Mouse (Mus musculus): ENCODE results near the gene Gpr39.

The Gpr39 gene

GRCm38 (mm10) chr1:125701101-125701590, 24.4 kb downstream of the Gpr39 start:
- DNase-seq, result no peak

GRCm38 (mm10) chr1:125701773-125702172, 25.0 kb downstream of the Gpr39 start:
- DNase-seq, result no peak

- DNase-seq, result no peak
These were observed 25.5 kb downstream of the Gpr39 start for GRCm38 (mm10) chr1:125702326-125702725.

DNA sequence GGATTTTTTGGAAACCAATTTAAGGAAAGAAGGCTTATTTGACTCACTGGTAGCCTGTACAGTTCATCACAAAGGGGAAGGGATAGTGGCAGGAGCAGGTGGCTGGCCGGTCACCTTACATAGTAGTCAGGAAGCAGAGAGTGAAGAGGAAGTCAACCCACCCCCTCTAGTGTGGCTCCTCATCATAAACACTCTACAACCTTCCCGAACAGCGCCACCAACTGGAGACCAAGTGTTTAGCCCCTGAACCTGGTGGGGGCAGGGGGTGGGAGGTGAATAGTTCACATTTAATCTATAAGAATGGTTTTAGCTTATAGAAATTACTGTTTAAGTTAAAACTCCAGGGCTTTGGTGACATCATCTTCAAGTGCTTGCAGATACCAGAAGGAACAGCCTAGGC, 28.6 kb downstream of the Gpr39 start:
- DNase-seq, result no peak

- no peak for DNase-seq
These were observed 38.5 kb downstream of the Gpr39 start for GRCm38 (mm10) chr1:125715286-125715685.

DNA sequence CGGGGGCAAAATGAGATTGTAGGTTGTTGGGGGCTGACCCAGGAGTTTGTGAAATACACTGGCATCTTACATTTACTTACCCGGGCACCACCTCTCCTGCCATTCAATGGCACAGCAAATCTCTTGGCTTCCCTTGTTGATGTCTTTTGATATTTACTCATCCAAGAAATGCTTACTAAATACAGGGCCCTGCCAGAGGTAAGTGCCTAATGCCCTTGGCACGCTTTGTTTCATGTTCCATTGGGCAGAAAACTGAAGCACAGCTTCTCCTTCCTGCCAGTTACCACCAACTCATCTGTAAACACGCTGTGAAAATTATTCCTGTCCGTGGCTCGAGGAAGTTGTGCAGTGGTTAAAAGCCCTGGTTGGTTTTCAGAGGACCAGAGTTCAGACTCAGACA, 39.4 kb downstream of the Gpr39 start:
- no peak for DNase-seq

GRCm38 (mm10) chr1:125717906-125718305, 41.1 kb downstream of the Gpr39 start:
- DNase-seq, result no peak

- no peak for DNase-seq
These were observed 42.3 kb downstream of the Gpr39 start for GRCm38 (mm10) chr1:125719127-125719526.

DNA sequence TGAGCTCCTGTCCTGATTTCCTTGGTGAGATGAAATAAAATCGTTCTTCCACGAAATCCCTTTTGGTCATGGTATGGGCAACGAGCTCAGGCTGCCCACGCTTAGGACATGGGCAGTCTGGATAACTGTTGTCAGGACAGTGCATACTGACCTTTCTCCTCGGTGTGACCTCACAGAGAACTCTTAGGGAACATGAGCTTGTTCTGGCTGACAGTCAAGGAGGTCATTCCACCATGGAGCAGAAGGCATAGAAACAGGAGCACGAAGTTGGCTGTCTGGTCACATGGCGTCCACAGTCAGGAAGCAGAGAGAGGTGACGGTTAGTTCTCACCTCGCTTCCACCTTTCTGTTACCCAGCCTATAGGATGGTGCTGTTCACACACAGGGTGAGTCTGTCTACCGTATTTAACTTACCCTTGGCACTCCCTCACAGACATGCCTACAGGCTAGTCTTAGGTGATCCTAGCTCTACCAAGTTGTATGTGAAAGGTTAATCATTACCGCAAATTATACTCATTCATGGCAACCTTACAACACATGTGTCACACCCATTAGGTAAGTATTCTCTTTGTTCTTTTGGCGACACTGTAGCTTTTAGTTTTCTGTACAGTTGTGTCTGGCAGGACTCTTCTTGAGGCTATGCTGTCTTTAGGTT, 44.4 kb downstream of the Gpr39 start:
- no peak for DNase-seq

DNA sequence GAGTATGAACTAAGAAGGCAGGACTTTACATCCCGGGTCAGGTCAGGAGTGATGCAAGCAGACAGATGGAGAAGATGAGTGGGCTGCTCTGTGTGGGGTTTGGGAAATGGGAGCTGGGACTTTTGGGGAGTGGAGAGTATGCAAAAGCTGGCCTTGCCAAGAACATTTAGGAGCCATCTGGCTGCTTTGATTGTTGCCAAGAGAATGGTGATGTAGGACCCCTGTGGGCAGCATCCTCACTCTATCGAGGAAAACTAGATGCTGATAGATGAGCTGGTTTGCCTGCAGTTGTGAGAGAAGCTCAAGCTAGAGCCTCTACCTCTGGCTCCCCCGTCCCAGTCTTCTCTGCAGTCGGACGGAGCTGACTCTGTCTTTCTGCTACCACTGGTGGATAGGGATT, 47.5 kb downstream of the Gpr39 start:
- no peak for DNase-seq

GRCm38 (mm10) chr1:125729025-125729565, 52.3 kb downstream of the Gpr39 start:
- DNase-seq, result no peak

DNA sequence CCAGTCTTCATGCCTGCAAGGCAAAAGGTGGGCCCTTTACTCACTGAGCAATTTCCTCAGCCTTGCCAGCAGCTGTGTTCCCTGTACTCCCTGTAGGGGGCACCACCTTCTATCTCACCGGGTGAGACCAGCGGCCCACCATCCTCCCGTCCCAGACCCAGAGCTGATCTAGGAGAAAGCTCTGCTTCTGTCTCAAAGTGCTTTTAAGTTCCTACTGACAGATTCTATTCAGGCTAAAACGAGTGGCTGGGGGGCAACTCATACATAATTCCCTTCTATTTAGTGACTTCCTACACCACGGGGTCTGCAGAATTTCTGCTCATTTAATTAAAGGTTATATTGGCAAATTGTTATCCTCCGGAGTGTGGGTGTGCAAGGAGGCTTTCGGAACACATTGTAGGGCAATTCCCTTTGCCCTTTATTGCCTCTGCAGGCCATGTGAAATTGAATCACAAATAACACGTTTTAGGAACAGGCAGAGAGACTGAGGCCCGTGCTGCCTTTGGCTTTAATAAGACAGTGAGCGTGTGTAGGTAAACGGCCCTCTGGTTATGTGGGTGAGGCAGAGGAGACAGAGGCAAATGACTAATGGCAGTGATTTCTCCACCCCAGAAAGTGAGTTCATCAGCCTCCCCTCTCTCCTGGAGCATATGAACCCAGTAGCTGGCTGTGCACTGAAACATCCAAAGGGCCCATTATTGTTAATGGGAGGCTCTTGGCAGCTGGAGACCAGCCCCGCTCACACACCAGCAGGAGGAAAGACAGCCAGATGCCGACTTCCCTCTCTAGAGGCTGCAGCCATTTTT, 53.1 kb downstream of the Gpr39 start:
- peak; percentile 34 for DNase-seq

DNA sequence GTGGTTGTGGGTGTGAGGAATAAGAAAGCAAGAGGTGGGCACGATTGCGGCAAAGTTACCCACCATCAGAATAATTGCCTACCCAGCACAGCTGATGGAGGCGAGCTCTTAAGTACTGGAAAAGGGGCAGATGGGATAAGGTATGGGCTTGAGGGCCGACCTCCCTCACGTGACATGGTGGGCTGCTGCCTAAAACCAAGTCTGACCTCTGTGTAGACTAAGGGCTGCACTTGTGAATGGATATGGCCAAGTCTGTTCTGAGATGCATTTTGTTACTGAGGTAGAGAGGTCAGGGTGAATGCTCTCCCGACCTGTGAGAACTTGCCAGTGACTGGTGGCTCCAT, 53.7 kb downstream of the Gpr39 start:
- DNase-seq, result no peak

DNA sequence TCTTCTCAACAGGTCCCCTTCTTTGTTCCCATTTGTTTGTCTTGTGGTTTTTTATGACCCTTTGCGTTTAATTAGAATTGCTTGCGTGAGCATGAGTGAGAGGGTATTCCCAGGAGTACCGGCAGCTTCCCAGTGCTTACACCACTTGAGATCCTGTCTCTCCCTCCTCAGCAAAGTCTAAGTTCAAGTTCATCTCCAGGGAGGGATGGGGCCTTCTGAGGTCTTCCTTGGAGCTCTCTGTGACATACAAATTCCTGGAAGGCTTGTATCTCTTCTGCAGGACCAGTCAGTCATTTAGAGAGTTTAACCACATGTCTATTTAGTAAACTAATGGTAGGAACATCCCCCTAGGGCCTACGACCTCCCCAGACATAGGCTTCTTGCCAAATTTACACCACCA, 55.1 kb downstream of the Gpr39 start:
- no peak for DNase-seq

GRCm38 (mm10) chr1:125744766-125745165, 68.0 kb downstream of the Gpr39 start:
- no peak for DNase-seq

- no peak for DNase-seq
These were observed 78.7 kb downstream of the Gpr39 start for GRCm38 (mm10) chr1:125755335-125755996.

- peak; percentile 3 for DNase-seq
These were observed 83.3 kb downstream of the Gpr39 start for GRCm38 (mm10) chr1:125759972-125760695.

GRCm38 (mm10) chr1:125760696-125761025, 83.9 kb downstream of the Gpr39 start:
- no peak for DNase-seq

DNA sequence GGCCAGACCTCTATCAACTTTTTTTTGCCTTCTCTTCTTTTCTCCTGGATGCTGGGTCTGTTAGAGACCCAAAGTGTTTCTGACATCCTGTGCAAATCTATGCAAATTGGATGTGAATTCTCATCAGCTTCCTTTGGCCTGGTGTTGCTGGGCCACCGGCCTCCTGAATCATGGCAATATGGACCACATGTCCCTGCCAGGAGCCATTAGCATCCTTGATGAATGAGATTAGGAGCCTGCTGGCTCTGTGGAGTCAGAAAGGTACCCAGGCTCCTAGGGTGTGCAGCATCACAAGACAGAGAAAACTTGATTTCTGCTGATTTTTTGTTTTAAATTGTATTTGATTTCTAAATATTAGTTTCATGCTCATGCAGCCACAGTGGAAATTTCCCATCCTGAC, 85.3 kb downstream of the Gpr39 start:
- no peak for DNase-seq

GRCm38 (mm10) chr1:125789804-125790203, 113.0 kb downstream of the Gpr39 start:
- peak; percentile 81 for DNase-seq

DNA sequence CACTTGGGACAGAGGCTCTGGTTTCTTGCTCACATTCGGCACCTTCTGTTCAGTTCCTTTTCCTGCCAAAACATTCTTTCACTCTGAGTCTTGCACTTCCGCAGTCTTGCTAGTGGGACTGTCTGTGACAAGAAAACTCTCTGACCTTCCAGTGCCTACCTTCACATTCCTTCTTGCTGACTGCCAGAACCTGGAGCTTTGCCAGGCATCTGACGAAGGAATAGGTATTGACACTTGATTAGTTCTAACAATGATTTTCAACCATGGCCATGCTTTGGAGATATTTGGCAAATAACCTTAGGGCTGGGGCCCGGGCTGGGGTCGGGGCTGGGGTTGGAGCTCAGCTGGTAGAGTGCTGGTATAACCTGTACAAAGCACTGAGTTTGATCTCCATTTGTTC, 123.7 kb downstream of the Gpr39 start:
- DNase-seq, result no peak

DNA sequence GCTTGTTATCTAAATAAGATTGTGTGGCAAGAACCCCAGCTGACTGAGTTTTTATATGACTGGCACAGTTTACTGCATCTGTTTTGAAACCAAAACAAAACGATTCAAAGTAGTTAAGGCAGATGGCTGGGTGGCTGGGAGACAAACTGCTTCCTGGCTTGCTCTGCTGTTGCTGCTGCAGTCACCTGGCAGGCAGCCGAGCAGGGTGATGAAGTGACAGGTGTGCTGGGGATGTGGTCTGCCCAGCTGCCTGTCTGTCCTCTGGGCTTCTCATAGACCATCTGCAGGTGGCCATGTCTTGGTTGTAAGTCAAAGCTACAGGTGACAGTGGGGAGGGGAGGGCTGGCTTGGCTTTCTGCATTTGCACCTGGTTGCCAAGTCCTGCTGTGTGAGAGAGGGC, 131.6 kb downstream of the Gpr39 start:
- no peak for DNase-seq

GRCm38 (mm10) chr1:125813141-125813782, 136.5 kb downstream of the Gpr39 start:
- DNase-seq, result no peak

Measured in embryo, embryonic 11 days (tissue).